Mouse (Mus musculus): ENCODE results near the gene Stam. TPM values are rescaled to one million over a fixed set of nuclear protein-coding genes. Genes with fewer than 3 reads are reported as not detected.
A peak's percentile ranks its signal among the peaks of the same experiment; 100 is the strongest.
"Not testable (repeated sequence)": the region's sequence is repeated elsewhere in the genome, so short reads cannot be mapped to it uniquely, and the experiment has no call there.

Stam gene
- polyA plus RNA-seq, 1 experiment, result 59.4 TPM

- DNase-seq, result no peak
- no peaks in the 10 kb centered on the region for H3K4me1 ChIP-seq (ENCODE audit: control insufficient read depth, insufficient read depth, low read length)
- TF ChIP-seq POLR2A (IDR thresholded peaks at IDR 0.05; ENCODE audit: borderline replicate concordance, insufficient read depth, low read length), result no peak
- H3K4me3 ChIP-seq (replicated peaks; ENCODE audit: insufficient read depth, low read depth, low read length), result peak overlapping the region; percentile 87
- 9% methylated on average over 8 of the region's 8 CpGs for WGBS
- no peaks in the 10 kb centered on the region for H3K27me3 ChIP-seq (ENCODE audit: control insufficient read depth, insufficient read depth, low read length)
- peak overlapping the region; percentile 100; the same call in 1 of the 2 replicates for H3K27ac ChIP-seq (ENCODE audit: insufficient read depth, low read length)
Observed at GRCm38 (mm10) chr2:14073008-14073361, 913 bp upstream of the Stam start.

- no peak for TF ChIP-seq CTCF (IDR thresholded peaks at IDR 0.05; ENCODE audit: borderline replicate concordance, insufficient read depth, low read depth, low read length)
- no peak for TF ChIP-seq POLR2A (IDR thresholded peaks at IDR 0.05; ENCODE audit: borderline replicate concordance, insufficient read depth, low read length)
- H3K27me3 ChIP-seq (ENCODE audit: control insufficient read depth, insufficient read depth, low read length), result no peaks in the 10 kb centered on the region
- peak overlapping the region; percentile 87 for H3K4me3 ChIP-seq (replicated peaks; ENCODE audit: insufficient read depth, low read depth, low read length)
- DNase-seq, result no peak
- no peaks in the 10 kb centered on the region for H3K4me1 ChIP-seq (ENCODE audit: control insufficient read depth, insufficient read depth, low read length)
- WGBS, result under 1% methylated on average over 38 of the region's 38 CpGs
- H3K27ac ChIP-seq (ENCODE audit: insufficient read depth, low read length), result peak overlapping the region; percentile 100
Observed at GRCm38 (mm10) chr2:14074221-14074901, 463 bp downstream of the Stam start.

DNA sequence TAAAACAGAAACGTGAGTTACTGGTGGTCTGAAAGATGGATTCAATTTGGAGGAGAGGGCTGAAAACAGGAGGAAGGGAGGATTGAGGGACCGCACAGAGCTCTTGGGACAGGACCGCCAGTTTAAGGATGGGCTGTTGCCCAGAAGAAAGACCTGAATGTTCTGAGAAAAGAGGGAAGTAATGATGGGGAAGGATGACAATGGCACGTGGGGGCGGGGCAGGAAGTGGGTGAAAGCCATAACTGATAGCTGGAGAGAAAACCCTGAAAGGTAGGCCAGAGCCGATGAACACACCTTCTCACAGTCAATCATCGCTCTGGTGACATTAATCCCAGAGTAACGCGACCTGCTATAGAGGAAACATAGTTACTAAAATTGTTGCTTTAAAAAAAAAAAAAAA, 4.6 kb downstream of the Stam start:
- H3K27ac ChIP-seq (ENCODE audit: insufficient read depth, low read length); H3K27me3 ChIP-seq (ENCODE audit: control insufficient read depth, insufficient read depth, low read length); H3K4me3 ChIP-seq (replicated peaks; ENCODE audit: insufficient read depth, low read depth, low read length); H3K4me1 ChIP-seq (ENCODE audit: control insufficient read depth, insufficient read depth, low read length); DNase-seq: not testable (repeated sequence)
- WGBS, result 91% methylated on average over 9 of the region's 9 CpGs

DNA sequence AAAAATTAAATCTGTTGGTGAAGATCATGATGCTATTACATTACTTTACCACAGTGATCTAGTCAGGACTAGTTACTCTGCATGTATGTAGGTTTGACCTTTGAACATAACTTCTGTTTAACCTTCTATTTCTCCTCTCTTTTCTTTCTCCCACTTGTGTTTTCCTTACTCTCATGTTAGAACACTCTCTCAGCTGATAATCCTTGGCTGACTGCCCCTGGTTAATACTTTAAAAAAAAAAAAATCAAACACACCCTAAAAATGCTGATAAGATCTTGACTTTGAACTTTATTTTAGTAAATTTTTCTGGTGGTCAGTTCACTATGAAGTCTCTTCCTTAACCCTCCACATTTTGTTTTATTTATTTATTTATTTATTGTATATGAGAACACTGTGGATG, 26.6 kb downstream of the Stam start:
- TF ChIP-seq POLR2A (IDR thresholded peaks at IDR 0.05; ENCODE audit: borderline replicate concordance, insufficient read depth, low read length), result no peak
- no peak for TF ChIP-seq CTCF (IDR thresholded peaks at IDR 0.05; ENCODE audit: borderline replicate concordance, insufficient read depth, low read depth, low read length)
- Histone ChIP-seq H3K27me3 (ENCODE audit: control insufficient read depth, insufficient read depth, low read length) (no peaks in the 10 kb centered on the region), H3K4me3 (replicated peaks; ENCODE audit: insufficient read depth, low read depth, low read length) (no peak overlapping the region), H3K4me1 (ENCODE audit: control insufficient read depth, insufficient read depth, low read length) (no peaks in the 10 kb centered on the region), H3K27ac (ENCODE audit: insufficient read depth, low read length) (no peak overlapping the region)
- no peak for DNase-seq

DNA sequence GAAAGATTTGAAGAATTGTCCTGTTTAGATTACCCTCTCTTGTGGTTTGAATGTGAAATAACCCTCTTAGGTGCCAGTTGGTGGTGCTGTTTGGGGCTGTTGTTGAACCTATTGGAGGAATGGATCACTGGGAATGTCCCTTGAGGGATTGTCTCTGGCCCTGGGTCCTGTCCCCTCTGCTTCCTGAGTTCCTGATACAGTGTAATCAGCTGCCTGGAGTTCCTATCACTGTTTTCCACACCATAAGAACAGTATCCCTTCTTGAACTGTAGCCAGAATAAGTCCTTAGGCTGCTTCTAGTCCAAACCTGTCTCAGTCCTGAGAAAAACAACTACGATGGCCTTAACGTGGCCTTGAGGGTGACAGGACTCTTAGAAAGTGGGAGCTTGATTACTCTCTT, 28.7 kb downstream of the Stam start:
- TF ChIP-seq POLR2A (IDR thresholded peaks at IDR 0.05; ENCODE audit: borderline replicate concordance, insufficient read depth, low read length) (no peak), CTCF (IDR thresholded peaks at IDR 0.05; ENCODE audit: borderline replicate concordance, insufficient read depth, low read depth, low read length) (no peak)
- DNase-seq, result no peak
- WGBS, result 73% methylated on average over 2 of the region's 2 CpGs

DNA sequence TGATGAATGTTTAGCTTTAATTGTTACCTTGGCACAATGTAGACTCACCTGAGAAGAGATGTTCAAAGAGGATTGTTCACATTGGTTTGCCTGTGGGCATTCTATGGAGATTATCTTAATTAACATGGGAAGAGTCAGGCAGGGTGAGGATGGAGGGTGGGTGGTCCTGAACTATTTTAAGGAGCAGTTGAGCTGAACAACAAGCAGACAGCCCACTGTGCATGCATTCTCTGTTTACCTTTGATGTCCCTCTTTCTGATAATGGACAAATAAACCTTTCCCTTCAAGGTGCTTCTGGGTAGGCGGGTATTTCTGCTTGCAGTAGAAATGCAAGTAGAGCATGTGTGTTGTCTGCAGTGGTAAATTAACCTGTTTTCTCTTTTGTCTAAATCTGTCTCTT, 30.0 kb downstream of the Stam start:
- WGBS, result 97% methylated on average over 1 of the region's 1 CpGs
- no peak for TF ChIP-seq POLR2A (IDR thresholded peaks at IDR 0.05; ENCODE audit: borderline replicate concordance, insufficient read depth, low read length)
- no peak for TF ChIP-seq CTCF (IDR thresholded peaks at IDR 0.05; ENCODE audit: borderline replicate concordance, insufficient read depth, low read depth, low read length)
- Histone ChIP-seq H3K27me3 (ENCODE audit: control insufficient read depth, insufficient read depth, low read length) (no peaks in the 10 kb centered on the region), H3K4me3 (replicated peaks; ENCODE audit: insufficient read depth, low read depth, low read length) (no peak overlapping the region), H3K27ac (ENCODE audit: insufficient read depth, low read length) (no peak overlapping the region), H3K4me1 (ENCODE audit: control insufficient read depth, insufficient read depth, low read length) (no peaks in the 10 kb centered on the region)
- DNase-seq, result no peak

More for the DNA sequence above, 28.7 kb downstream of the Stam start:
- H3K4me3 ChIP-seq (replicated peaks; ENCODE audit: insufficient read depth, low read depth, low read length), result no peak overlapping the region
- H3K27me3 ChIP-seq (ENCODE audit: control insufficient read depth, insufficient read depth, low read length), result no peaks in the 10 kb centered on the region
- no peaks in the 10 kb centered on the region for H3K4me1 ChIP-seq (ENCODE audit: control insufficient read depth, insufficient read depth, low read length)
- no peak overlapping the region for H3K27ac ChIP-seq (ENCODE audit: insufficient read depth, low read length)

- no peak overlapping the region for H3K4me3 ChIP-seq (replicated peaks; ENCODE audit: insufficient read depth, low read depth, low read length)
- no peak overlapping the region for H3K27ac ChIP-seq (ENCODE audit: insufficient read depth, low read length)
- WGBS, result 10% methylated on average over 3 of the region's 3 CpGs
- H3K4me1 ChIP-seq (ENCODE audit: control insufficient read depth, insufficient read depth, low read length), result no peaks in the 10 kb centered on the region
- DNase-seq, result peak in 1 of 2 experiments; percentile 39
- TF ChIP-seq CTCF (IDR thresholded peaks at IDR 0.05; ENCODE audit: borderline replicate concordance, insufficient read depth, low read depth, low read length) (no peak), POLR2A (IDR thresholded peaks at IDR 0.05; ENCODE audit: borderline replicate concordance, insufficient read depth, low read length) (no peak)
- H3K27me3 ChIP-seq (ENCODE audit: control insufficient read depth, insufficient read depth, low read length), result no peaks in the 10 kb centered on the region
Observed at GRCm38 (mm10) chr2:14107673-14108072, 33.8 kb downstream of the Stam start.

DNA sequence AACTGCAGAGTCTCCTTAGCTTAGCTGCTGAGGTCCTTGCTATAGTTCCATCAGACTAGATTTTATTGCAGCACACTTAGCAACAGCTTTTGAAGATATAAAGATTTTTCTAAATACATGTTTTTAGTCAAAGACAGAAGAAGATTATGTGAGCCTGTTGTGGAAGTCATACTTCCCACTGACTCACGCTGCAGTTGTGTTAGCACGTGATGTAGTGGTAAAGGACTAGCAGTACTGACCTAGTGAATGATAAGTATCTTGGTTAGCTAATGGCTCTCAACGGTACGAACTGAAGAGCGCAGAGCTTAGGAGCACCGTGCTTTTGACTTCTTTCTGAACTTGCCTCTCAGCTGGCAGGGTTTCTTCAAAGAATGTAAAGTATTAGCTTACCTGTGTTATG, 52.5 kb downstream of the Stam start:
- Histone ChIP-seq H3K27me3 (ENCODE audit: control insufficient read depth, insufficient read depth, low read length) (no peaks in the 10 kb centered on the region), H3K4me1 (ENCODE audit: control insufficient read depth, insufficient read depth, low read length) (no peaks in the 10 kb centered on the region), H3K27ac (ENCODE audit: insufficient read depth, low read length) (no peak overlapping the region), H3K4me3 (replicated peaks; ENCODE audit: insufficient read depth, low read depth, low read length) (no peak overlapping the region)
- TF ChIP-seq CTCF (IDR thresholded peaks at IDR 0.05; ENCODE audit: borderline replicate concordance, insufficient read depth, low read depth, low read length) (no peak), POLR2A (IDR thresholded peaks at IDR 0.05; ENCODE audit: borderline replicate concordance, insufficient read depth, low read length) (no peak)
- no peak for DNase-seq
- WGBS, result 93% methylated on average over 6 of the region's 6 CpGs

Data from cerebellum, adult 2 months (tissue).